Mouse (Mus musculus): ENCODE results near the gene Mcoln1. TPM values are rescaled to one million over a fixed set of nuclear protein-coding genes. Genes with fewer than 3 reads are reported as not detected.

The Mcoln1 gene
- polyA plus RNA-seq, 1 experiment: 38.7 TPM

- peaks cover 8% of the 10 kb centered on the region for H3K36me3 ChIP-seq (ENCODE audit: control insufficient read depth, insufficient read depth)
- H3K79me2 ChIP-seq (ENCODE audit: control insufficient read depth, insufficient read depth): peaks cover 18% of the 10 kb centered on the region
- peak overlapping the region; percentile 41 for H3K4me3 ChIP-seq (ENCODE audit: insufficient read depth, poor library complexity, severe bottlenecking)
- peaks cover 6% of the 10 kb centered on the region for H3K79me3 ChIP-seq (ENCODE audit: low read depth)
- TF ChIP-seq USF1 (IDR thresholded peaks at IDR 0.05; ENCODE audit: low read depth) (no peak), CEBPB (IDR thresholded peaks at IDR 0.05; ENCODE audit: low read depth) (no peak), MYOD1 (IDR thresholded peaks at IDR 0.05; ENCODE audit: control insufficient read depth, insufficient read length, low read depth) (no peak), MAX (IDR thresholded peaks at IDR 0.05) (no peak), CTCF (IDR thresholded peaks at IDR 0.05; ENCODE audit: control insufficient read depth, insufficient read depth, insufficient read length) (no peak), MYOG (IDR thresholded peaks at IDR 0.05; ENCODE audit: control insufficient read depth, extremely low read depth, insufficient read length) (no peak), FOSL1 (IDR thresholded peaks at IDR 0.05; ENCODE audit: insufficient read depth, low read length, poor library complexity, severe bottlenecking) (no peak)
- peak overlapping the region; percentile 67 for H3ac ChIP-seq (ENCODE audit: control insufficient read depth, insufficient read length, low read depth)
- no peaks in the 10 kb centered on the region for H3K27me3 ChIP-seq (ENCODE audit: control insufficient read depth, insufficient read depth, insufficient read length)
Measured at GRCm38 (mm10) chr8:3499751-3500150, 506 bp upstream of the Mcoln1 start.

GRCm38 (mm10) chr8:3502217-3502616 is 2.0 kb downstream of the Mcoln1 start:
- no peaks in the 10 kb centered on the region for H3K27me3 ChIP-seq (ENCODE audit: control insufficient read depth, insufficient read depth, insufficient read length)
- peaks cover 20% of the 10 kb centered on the region for H3K36me3 ChIP-seq (ENCODE audit: control insufficient read depth, insufficient read depth)
- TF ChIP-seq CEBPB (IDR thresholded peaks at IDR 0.05; ENCODE audit: low read depth) (no peak), USF1 (IDR thresholded peaks at IDR 0.05; ENCODE audit: low read depth) (no peak), FOSL1 (IDR thresholded peaks at IDR 0.05; ENCODE audit: insufficient read depth, low read length, poor library complexity, severe bottlenecking) (no peak), CTCF (IDR thresholded peaks at IDR 0.05; ENCODE audit: control insufficient read depth, insufficient read depth, insufficient read length) (no peak), MYOG (IDR thresholded peaks at IDR 0.05; ENCODE audit: control insufficient read depth, extremely low read depth, insufficient read length) (no peak), MYOD1 (IDR thresholded peaks at IDR 0.05; ENCODE audit: control insufficient read depth, insufficient read length, low read depth) (no peak), MAX (IDR thresholded peaks at IDR 0.05) (no peak)
- H3K79me3 ChIP-seq (ENCODE audit: low read depth): peaks cover 5% of the 10 kb centered on the region
- no peak overlapping the region for H3K4me3 ChIP-seq (ENCODE audit: insufficient read depth, poor library complexity, severe bottlenecking)
- no peak overlapping the region for H3ac ChIP-seq (ENCODE audit: control insufficient read depth, insufficient read length, low read depth)
- peaks cover 18% of the 10 kb centered on the region for H3K79me2 ChIP-seq (ENCODE audit: control insufficient read depth, insufficient read depth)

- Histone ChIP-seq H3K79me3 (ENCODE audit: low read depth) (no peaks in the 10 kb centered on the region), H3K4me3 (ENCODE audit: insufficient read depth, poor library complexity, severe bottlenecking) (no peak overlapping the region), H3ac (ENCODE audit: control insufficient read depth, insufficient read length, low read depth) (no peak overlapping the region), H3K36me3 (ENCODE audit: control insufficient read depth, insufficient read depth) (peaks cover 39% of the 10 kb centered on the region), H3K79me2 (ENCODE audit: control insufficient read depth, insufficient read depth) (no peaks in the 10 kb centered on the region), H3K27me3 (ENCODE audit: control insufficient read depth, insufficient read depth, insufficient read length) (no peaks in the 10 kb centered on the region)
- TF ChIP-seq MAX (IDR thresholded peaks at IDR 0.05) (no peak), MYOG (IDR thresholded peaks at IDR 0.05; ENCODE audit: control insufficient read depth, extremely low read depth, insufficient read length) (no peak)
Measured at GRCm38 (mm10) chr8:3507979-3508754, 7.9 kb downstream of the Mcoln1 start.

- H3ac ChIP-seq (ENCODE audit: control insufficient read depth, insufficient read length, low read depth): no peak overlapping the region
- H3K79me2 ChIP-seq (ENCODE audit: control insufficient read depth, insufficient read depth): peaks cover 12% of the 10 kb centered on the region
- TF ChIP-seq MAX (IDR thresholded peaks at IDR 0.05) (no peak), USF1 (IDR thresholded peaks at IDR 0.05; ENCODE audit: low read depth) (no peak), MYOD1 (IDR thresholded peaks at IDR 0.05; ENCODE audit: control insufficient read depth, insufficient read length, low read depth) (no peak), MYOG (IDR thresholded peaks at IDR 0.05; ENCODE audit: control insufficient read depth, extremely low read depth, insufficient read length) (no peak), CTCF (IDR thresholded peaks at IDR 0.05; ENCODE audit: control insufficient read depth, insufficient read depth, insufficient read length) (no peak), FOSL1 (IDR thresholded peaks at IDR 0.05; ENCODE audit: insufficient read depth, low read length, poor library complexity, severe bottlenecking) (no peak)
- H3K4me3 ChIP-seq (ENCODE audit: insufficient read depth, poor library complexity, severe bottlenecking): peak overlapping the region; percentile 59
- peaks cover 11% of the 10 kb centered on the region for H3K36me3 ChIP-seq (ENCODE audit: control insufficient read depth, insufficient read depth)
- no peaks in the 10 kb centered on the region for H3K27me3 ChIP-seq (ENCODE audit: control insufficient read depth, insufficient read depth, insufficient read length)
- no peaks in the 10 kb centered on the region for H3K79me3 ChIP-seq (ENCODE audit: low read depth)
Measured at GRCm38 (mm10) chr8:3514681-3515247, 14.5 kb downstream of the Mcoln1 start.

GRCm38 (mm10) chr8:3515260-3515671 is 15.0 kb downstream of the Mcoln1 start, which contains the start of gene Pnpla6:
Gene Pnpla6, plus strand, starts transcription at chr8:3515384.
- H3K79me3 ChIP-seq (ENCODE audit: low read depth): no peaks in the 10 kb centered on the region

More at GRCm38 (mm10) chr8:3515260-3515671, 15.0 kb downstream of the Mcoln1 start, which contains the start of gene Pnpla6:
- Histone ChIP-seq H3ac (ENCODE audit: control insufficient read depth, insufficient read length, low read depth) (peak within 1 kb of the TSS; percentile 63), H3K27me3 (ENCODE audit: control insufficient read depth, insufficient read depth, insufficient read length) (no peaks in the 10 kb centered on the region), H3K36me3 (ENCODE audit: control insufficient read depth, insufficient read depth) (peaks cover 11% of the 10 kb centered on the region), H3K79me2 (ENCODE audit: control insufficient read depth, insufficient read depth) (peaks cover 12% of the 10 kb centered on the region), H3K4me3 (ENCODE audit: insufficient read depth, poor library complexity, severe bottlenecking) (peak within 1 kb of the TSS; percentile 59)
- no peak for TF ChIP-seq CEBPB (IDR thresholded peaks at IDR 0.05; ENCODE audit: low read depth)
- TF ChIP-seq MAX (IDR thresholded peaks at IDR 0.05): no peak
- TF ChIP-seq FOSL1 (IDR thresholded peaks at IDR 0.05; ENCODE audit: insufficient read depth, low read length, poor library complexity, severe bottlenecking): no peak
- TF ChIP-seq USF1 (IDR thresholded peaks at IDR 0.05; ENCODE audit: low read depth): no peak
- no peak for TF ChIP-seq MYOG (IDR thresholded peaks at IDR 0.05; ENCODE audit: control insufficient read depth, extremely low read depth, insufficient read length)
- TF ChIP-seq CTCF (IDR thresholded peaks at IDR 0.05; ENCODE audit: control insufficient read depth, insufficient read depth, insufficient read length): no peak
